Mouse (Mus musculus) left cerebral cortex, adult 2 months (tissue): Measurements from ENCODE around the gene Fam71e2. TPM values are rescaled to one million over a fixed set of nuclear protein-coding genes. Genes with fewer than 3 reads are reported as not detected.

Source experiments
- DNase-seq, 2 experiments: peaks; one replicate each; pipeline ENCODE4 v3.0.0; 2021 to 2022; ENCODE audit warnings: low spot score in 2 of 2, mixed read lengths in 1 of 2; ENCODE audit errors: extremely low spot score in 1 of 2
- H3K27ac ChIP-seq: fragments of 200-600 bp; 2 replicates; pipeline ENCODE4 v1.8.1; 2022
- H3K4me3 ChIP-seq: fragments of 200-600 bp; 2 replicates; pipeline ENCODE4 v1.8.1; 2022
- CTCF ChIP-seq: fragments of 200-600 bp; IDR thresholded peaks from 2 replicates; pipeline ENCODE4 v1.8.1; 2022; ENCODE audit warnings: antibody characterized with exemption, mild to moderate bottlenecking, moderate library complexity
- intact Hi-C: fragments of 180-260 bp; cut with DNase I; formaldehyde crosslinking; loops from one replicate; pipeline ENCODE4 v1.15.1; 2025
- total RNA-seq, 2 experiments: library from RNA; stranded (reverse); gene quantifications; 2 replicates each; pipeline ENCODE4 v1.2.3; 2021

Fam71e2 gene
- total RNA-seq, 2 experiments from 2014 or later, result not detected

- Histone ChIP-seq H3K27ac (no peak overlapping the region), H3K4me3 (no peak overlapping the region)
- no peak for DNase-seq
- intact Hi-C loops, result no loop called here
- TF ChIP-seq CTCF, result no peak
Observed at GRCm38 (mm10) chr7:4776131-4776530, 5.0 kb upstream of the Fam71e2 start.

- no peak overlapping the region for H3K4me3 ChIP-seq
- peak overlapping the region; percentile 63 for H3K27ac ChIP-seq
- intact Hi-C loops, result no loop called here
- DNase-seq, result no peak
- no peak for TF ChIP-seq CTCF
Observed at GRCm38 (mm10) chr7:4764946-4765710, 6.0 kb downstream of the Fam71e2 start.

GRCm38 (mm10) chr7:4759670-4760069, 11.4 kb downstream of the Fam71e2 start:
- intact Hi-C loops, result no loop called here
- no peak for TF ChIP-seq CTCF
- no peak for DNase-seq
- Histone ChIP-seq H3K4me3 (no peak overlapping the region), H3K27ac (no peak overlapping the region)

- Histone ChIP-seq H3K27ac (no peak within 1 kb of the TSS), H3K4me3 (peak within 1 kb of the TSS; percentile 28)
- no peak for TF ChIP-seq CTCF
- DNase-seq, result peak; percentile 39 to 55
- intact Hi-C loops, result no loop called here
Observed at GRCm38 (mm10) chr7:4752821-4753570, 18.1 kb downstream of the Fam71e2 start, which contains the start of gene Cox6b2. TSS of gene Cox6b2 (minus strand) at chr7:4753094.

GRCm38 (mm10) chr7:4751971-4752820, 18.9 kb downstream of the Fam71e2 start:
- no peak for DNase-seq
- intact Hi-C loops, result no loop called here
- peak overlapping the region; percentile 28 for H3K4me3 ChIP-seq
- TF ChIP-seq CTCF, result no peak
- H3K27ac ChIP-seq, result no peak overlapping the region

GRCm38 (mm10) chr7:4749169-4749568, 21.9 kb downstream of the Fam71e2 start:
- no peak for DNase-seq
- intact Hi-C loops, result no loop called here

GRCm38 (mm10) chr7:4748321-4748720, 22.8 kb downstream of the Fam71e2 start:
- no peak overlapping the region for H3K27ac ChIP-seq
- no peak for DNase-seq
- intact Hi-C loops, result no loop called here
- no peak for TF ChIP-seq CTCF
- no peak overlapping the region for H3K4me3 ChIP-seq

More at GRCm38 (mm10) chr7:4749169-4749568, 21.9 kb downstream of the Fam71e2 start:
- TF ChIP-seq CTCF, result no peak
- Histone ChIP-seq H3K27ac (no peak overlapping the region), H3K4me3 (no peak overlapping the region)

- Histone ChIP-seq H3K4me3 (no peak overlapping the region), H3K27ac (no peak overlapping the region)
- TF ChIP-seq CTCF, result no peak
- no peak for DNase-seq
- intact Hi-C loops, result no loop called here
Observed at GRCm38 (mm10) chr7:4747156-4747899, 23.8 kb downstream of the Fam71e2 start.

GRCm38 (mm10) chr7:4746326-4746980, 24.6 kb downstream of the Fam71e2 start:
- no peak for DNase-seq
- Histone ChIP-seq H3K27ac (no peak overlapping the region), H3K4me3 (no peak overlapping the region)
- intact Hi-C loops, result no loop called here
- no peak for TF ChIP-seq CTCF

- no peak for TF ChIP-seq CTCF
- Histone ChIP-seq H3K27ac (no peak overlapping the region), H3K4me3 (no peak overlapping the region)
- no peak for DNase-seq
- intact Hi-C loops, result no loop called here
Observed at GRCm38 (mm10) chr7:4744886-4745285, 26.2 kb downstream of the Fam71e2 start.

GRCm38 (mm10) chr7:4743354-4743753, 27.7 kb downstream of the Fam71e2 start:
- Histone ChIP-seq H3K27ac (no peak overlapping the region), H3K4me3 (no peak overlapping the region)
- no peak for TF ChIP-seq CTCF
- intact Hi-C loops, result no loop called here
- no peak for DNase-seq
